Mouse (Mus musculus): ENCODE measurements at regions not wholly inside any gene's neighbourhood (a gene's known extent, or its start where the extent isn't known, plus 50 kb on each side); places are given as distances from the start of the nearest gene placed in this dataset.

DNA sequence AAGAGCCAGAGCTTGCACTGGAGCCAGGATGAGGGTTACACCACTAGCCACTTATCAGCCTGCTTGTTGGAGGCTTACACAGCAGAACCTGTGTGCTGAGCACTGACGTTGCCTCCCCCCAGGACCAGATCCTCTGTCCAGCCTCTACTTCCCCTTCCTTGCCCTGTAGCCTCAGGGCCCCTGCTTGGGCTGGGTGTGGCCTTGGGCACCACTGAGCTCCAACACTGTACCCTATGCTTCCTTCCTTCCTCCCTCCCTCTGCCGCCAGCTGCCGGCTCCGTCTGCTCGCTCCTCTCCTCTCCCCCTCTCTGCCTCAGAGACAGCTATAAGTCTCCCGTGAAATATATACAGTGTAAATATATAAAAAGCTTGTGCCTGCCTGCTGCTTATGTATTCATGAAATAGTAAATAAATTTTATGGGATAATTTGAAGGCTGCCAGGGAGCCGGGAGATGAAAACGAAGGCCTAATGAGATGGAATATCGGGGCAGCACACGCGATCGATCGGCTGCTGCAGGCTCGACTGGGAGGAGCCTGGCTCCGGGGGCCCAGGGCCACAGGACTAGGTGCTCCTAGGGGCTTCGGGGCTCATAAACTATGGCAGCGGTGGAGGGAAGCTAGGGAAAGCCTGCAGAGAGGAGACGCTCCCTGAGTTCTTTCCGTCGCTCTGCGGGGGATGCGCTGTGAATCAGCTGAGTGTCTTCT lies 135.6 kb downstream of the Rbm19 start:
- no peaks in the 10 kb centered on the region for H3K9me3 ChIP-seq (ENCODE audit: control insufficient read depth, low read length)
- 18% methylated on average over 22 of the region's 22 CpGs for WGBS
- no peak overlapping the region for H3K9ac ChIP-seq (ENCODE audit: low read length)
- no peaks in the 10 kb centered on the region for H3K4me1 ChIP-seq (ENCODE audit: control insufficient read depth in 2 of 2, insufficient read depth in 2 of 2, low read length in 2 of 2)
- no peaks in the 10 kb centered on the region for H3K36me3 ChIP-seq (ENCODE audit: control insufficient read depth, insufficient read depth, low read length)
- H3K4me2 ChIP-seq (ENCODE audit: low read length): peak overlapping the region; percentile 22; the same call in 1 of the 2 replicates
- no peak for ATAC-seq (ENCODE audit: insufficient number of reproducible peaks, insufficient read depth, low FRiP score, low read depth)
- peaks cover 67% of the 10 kb centered on the region for H3K27me3 ChIP-seq (ENCODE audit: control insufficient read depth, insufficient read depth, low read length)
- no peak overlapping the region for H3K27ac ChIP-seq (replicated peaks in 1 of 2; ENCODE audit: control insufficient read depth in 1 of 2, insufficient read depth in 1 of 2, low read depth in 2 of 2, low read length in 2 of 2)
- 0 out of 4 replicates have a peak overlapping the region, but pooled peaks of 1 of the 2 experiments have one; percentile 1 for H3K4me3 ChIP-seq (ENCODE audit: control insufficient read depth in 1 of 2, insufficient read depth in 1 of 2, low read depth in 1 of 2, low read length in 2 of 2)

DNA sequence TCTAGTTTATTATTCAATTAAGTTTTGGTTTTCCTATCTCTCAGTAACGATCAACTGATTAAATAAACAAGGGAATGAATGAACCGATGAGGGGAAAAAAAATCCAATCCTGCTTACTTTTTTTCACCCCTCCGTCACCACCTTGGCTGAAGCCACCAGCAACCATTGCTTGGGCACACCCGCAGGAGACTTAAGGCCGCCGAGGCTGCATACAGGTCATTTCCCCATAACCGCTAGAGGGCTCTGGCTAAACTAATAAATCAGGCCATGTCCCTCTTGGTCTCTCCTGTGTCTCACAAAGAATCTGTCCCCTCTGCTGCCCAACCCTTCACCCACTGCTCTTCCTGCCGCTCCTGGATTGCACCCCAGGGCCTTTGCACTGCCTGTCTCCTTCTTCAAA lies 136.3 kb downstream of the Rbm19 start:
- H3K4me3 ChIP-seq (ENCODE audit: control insufficient read depth in 1 of 2, insufficient read depth in 1 of 2, low read depth in 1 of 2, low read length in 2 of 2): 0 out of 4 replicates have a peak overlapping the region, but pooled peaks of 1 of the 2 experiments have one; percentile 1
- no peak overlapping the region for H3K27ac ChIP-seq (replicated peaks in 1 of 2; ENCODE audit: control insufficient read depth in 1 of 2, insufficient read depth in 1 of 2, low read depth in 2 of 2, low read length in 2 of 2)
- ATAC-seq (ENCODE audit: insufficient number of reproducible peaks, insufficient read depth, low FRiP score, low read depth): no peak
- H3K27me3 ChIP-seq (ENCODE audit: control insufficient read depth, insufficient read depth, low read length): peaks cover 64% of the 10 kb centered on the region
- no peaks in the 10 kb centered on the region for H3K9me3 ChIP-seq (ENCODE audit: control insufficient read depth, low read length)
- H3K4me1 ChIP-seq (ENCODE audit: control insufficient read depth in 2 of 2, insufficient read depth in 2 of 2, low read length in 2 of 2): no peaks in the 10 kb centered on the region
- no peaks in the 10 kb centered on the region for H3K36me3 ChIP-seq (ENCODE audit: control insufficient read depth, insufficient read depth, low read length)
- peak overlapping the region; percentile 22; the same call in 1 of the 2 replicates for H3K4me2 ChIP-seq (ENCODE audit: low read length)
- H3K9ac ChIP-seq (ENCODE audit: low read length): no peak overlapping the region
- WGBS: 10% methylated on average over 8 of the region's 8 CpGs

DNA sequence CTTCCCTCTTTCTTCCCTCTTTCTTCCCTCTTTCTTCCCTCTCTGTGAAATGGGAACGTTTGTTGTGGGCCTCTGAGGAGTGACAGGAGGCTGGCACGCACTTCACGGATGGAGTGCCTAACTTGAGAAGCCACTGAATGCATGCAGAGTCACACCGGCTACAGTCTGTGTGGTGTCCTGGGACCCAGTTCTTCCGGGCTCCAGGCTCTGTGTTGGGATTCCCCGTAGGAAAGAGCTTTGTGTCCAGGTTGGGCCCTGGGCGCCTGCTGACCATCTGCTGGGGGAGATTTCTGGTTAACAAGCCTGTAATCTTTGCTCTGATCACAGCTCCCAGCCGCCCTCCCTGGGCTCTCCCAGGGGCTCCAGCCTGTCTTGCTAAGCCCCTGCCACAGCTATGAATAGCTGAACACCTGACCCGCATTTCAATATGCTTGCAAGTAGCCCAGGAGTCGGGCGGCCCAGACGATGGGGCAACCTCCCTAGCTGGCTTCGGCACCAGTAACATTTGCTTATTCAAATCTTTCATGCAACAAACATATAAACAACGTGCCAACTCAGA lies 146.5 kb downstream of the Rbm19 start:
- Histone ChIP-seq H3K4me3 (ENCODE audit: control insufficient read depth in 1 of 2, insufficient read depth in 1 of 2, low read depth in 1 of 2, low read length in 2 of 2) (no peak overlapping the region), H3K27me3 (ENCODE audit: control insufficient read depth, insufficient read depth, low read length) (peaks cover 52% of the 10 kb centered on the region), H3K9me3 (ENCODE audit: control insufficient read depth, low read length) (no peaks in the 10 kb centered on the region), H3K27ac (replicated peaks in 1 of 2; ENCODE audit: control insufficient read depth in 1 of 2, insufficient read depth in 1 of 2, low read depth in 2 of 2, low read length in 2 of 2) (no peak overlapping the region), H3K36me3 (ENCODE audit: control insufficient read depth, insufficient read depth, low read length) (no peaks in the 10 kb centered on the region), H3K4me2 (ENCODE audit: low read length) (no peak overlapping the region), H3K4me1 (ENCODE audit: control insufficient read depth in 2 of 2, insufficient read depth in 2 of 2, low read length in 2 of 2) (no peaks in the 10 kb centered on the region), H3K9ac (ENCODE audit: low read length) (no peak overlapping the region)
- 36% methylated on average over 14 of the region's 14 CpGs for WGBS
- no peak for ATAC-seq (ENCODE audit: insufficient number of reproducible peaks, insufficient read depth, low FRiP score, low read depth)

- Histone ChIP-seq H3K4me1 (ENCODE audit: control insufficient read depth in 2 of 2, insufficient read depth in 2 of 2, low read length in 2 of 2) (no peaks in the 10 kb centered on the region), H3K4me2 (ENCODE audit: low read length) (peak overlapping the region; percentile 38), H3K27ac (replicated peaks in 1 of 2; ENCODE audit: control insufficient read depth in 1 of 2, insufficient read depth in 1 of 2, low read depth in 2 of 2, low read length in 2 of 2) (no peak overlapping the region), H3K27me3 (ENCODE audit: control insufficient read depth, insufficient read depth, low read length) (peaks cover 37% of the 10 kb centered on the region), H3K9ac (ENCODE audit: low read length) (no peak overlapping the region), H3K36me3 (ENCODE audit: control insufficient read depth, insufficient read depth, low read length) (no peaks in the 10 kb centered on the region), H3K9me3 (ENCODE audit: control insufficient read depth, low read length) (peaks cover 6% of the 10 kb centered on the region; the same call in 1 of the 2 replicates), H3K4me3 (ENCODE audit: control insufficient read depth in 1 of 2, insufficient read depth in 1 of 2, low read depth in 1 of 2, low read length in 2 of 2) (no peak overlapping the region)
- ATAC-seq (ENCODE audit: insufficient number of reproducible peaks, insufficient read depth, low FRiP score, low read depth): no peak
- WGBS: 3% methylated on average over 22 of the region's 22 CpGs
Observed at GRCm38 (mm10) chr5:120269416-120269860, 153.2 kb downstream of the Rbm19 start.

DNA sequence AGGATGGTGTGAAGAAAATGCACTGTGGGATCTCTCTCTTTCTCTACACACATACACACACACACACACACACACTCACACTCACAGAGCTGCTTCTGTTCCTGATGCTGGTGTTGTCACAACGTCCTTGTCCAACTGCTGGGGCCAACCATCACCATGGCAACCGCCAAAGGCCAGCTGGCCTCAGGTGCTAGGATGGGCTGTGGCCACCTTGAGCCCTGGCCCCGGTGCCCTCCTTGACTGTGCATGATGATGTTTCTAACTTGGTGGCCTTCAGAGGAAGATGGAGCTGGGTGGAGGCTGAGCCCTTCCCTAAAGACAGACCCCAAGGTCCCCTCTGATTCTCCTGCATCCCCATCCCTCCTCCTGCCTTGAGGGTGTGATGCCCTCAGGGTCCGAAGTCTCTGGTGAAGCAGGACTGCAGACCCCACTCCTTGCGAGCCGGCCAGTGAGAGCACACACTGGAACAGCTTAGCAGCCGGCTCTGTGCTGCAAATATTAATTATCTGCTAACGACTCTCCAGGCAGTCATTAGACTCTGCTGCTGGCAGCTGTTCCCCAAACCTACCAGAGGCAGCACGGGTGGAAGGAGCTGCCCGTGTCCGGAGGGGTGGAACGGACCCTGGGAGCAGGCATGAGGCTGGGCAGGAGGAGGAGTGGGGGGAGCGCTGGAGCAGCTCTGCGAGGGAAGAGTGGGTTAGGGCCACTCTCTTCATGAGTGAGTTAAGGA lies 154.8 kb downstream of the Rbm19 start:
- no peak overlapping the region for H3K4me3 ChIP-seq (ENCODE audit: control insufficient read depth in 1 of 2, insufficient read depth in 1 of 2, low read depth in 1 of 2, low read length in 2 of 2)
- no peaks in the 10 kb centered on the region for H3K4me1 ChIP-seq (ENCODE audit: control insufficient read depth in 2 of 2, insufficient read depth in 2 of 2, low read length in 2 of 2)
- H3K9me3 ChIP-seq (ENCODE audit: control insufficient read depth, low read length): peaks cover 6% of the 10 kb centered on the region; the same call in 1 of the 2 replicates
- 63% methylated on average over 14 of the region's 14 CpGs for WGBS
- no peak overlapping the region for H3K4me2 ChIP-seq (ENCODE audit: low read length)
- no peak overlapping the region for H3K27ac ChIP-seq (replicated peaks in 1 of 2; ENCODE audit: control insufficient read depth in 1 of 2, insufficient read depth in 1 of 2, low read depth in 2 of 2, low read length in 2 of 2)
- H3K36me3 ChIP-seq (ENCODE audit: control insufficient read depth, insufficient read depth, low read length): no peaks in the 10 kb centered on the region
- no peak for ATAC-seq (ENCODE audit: insufficient number of reproducible peaks, insufficient read depth, low FRiP score, low read depth)
- no peak overlapping the region for H3K9ac ChIP-seq (ENCODE audit: low read length)
- peaks cover 33% of the 10 kb centered on the region for H3K27me3 ChIP-seq (ENCODE audit: control insufficient read depth, insufficient read depth, low read length)

- 69% methylated on average over 9 of the region's 9 CpGs for WGBS
- Histone ChIP-seq H3K27ac (replicated peaks in 1 of 2; ENCODE audit: control insufficient read depth in 1 of 2, insufficient read depth in 1 of 2, low read depth in 2 of 2, low read length in 2 of 2) (no peak overlapping the region), H3K9ac (ENCODE audit: low read length) (no peak overlapping the region), H3K36me3 (ENCODE audit: control insufficient read depth, insufficient read depth, low read length) (no peaks in the 10 kb centered on the region), H3K4me2 (ENCODE audit: low read length) (no peak overlapping the region), H3K27me3 (ENCODE audit: control insufficient read depth, insufficient read depth, low read length) (peaks cover 33% of the 10 kb centered on the region), H3K4me3 (ENCODE audit: control insufficient read depth in 1 of 2, insufficient read depth in 1 of 2, low read depth in 1 of 2, low read length in 2 of 2) (no peak overlapping the region), H3K4me1 (ENCODE audit: control insufficient read depth in 2 of 2, insufficient read depth in 2 of 2, low read length in 2 of 2) (peaks cover 2 to 4% of the 10 kb centered on the region in 2 experiments; a peak in 1 of 4 replicates), H3K9me3 (ENCODE audit: control insufficient read depth, low read length) (peaks cover 6% of the 10 kb centered on the region; the same call in 1 of the 2 replicates)
- ATAC-seq (ENCODE audit: insufficient number of reproducible peaks, insufficient read depth, low FRiP score, low read depth): no peak
Observed at GRCm38 (mm10) chr5:120276229-120276628, 155.3 kb upstream of the Lhx5 start.

GRCm38 (mm10) chr5:120280321-120280720 lies 151.2 kb upstream of the Lhx5 start:
- Histone ChIP-seq H3K9me3 (ENCODE audit: control insufficient read depth, low read length) (no peaks in the 10 kb centered on the region), H3K4me2 (ENCODE audit: low read length) (no peak overlapping the region; the same call in 1 of the 2 replicates), H3K4me3 (ENCODE audit: control insufficient read depth in 1 of 2, insufficient read depth in 1 of 2, low read depth in 1 of 2, low read length in 2 of 2) (no peak overlapping the region), H3K27me3 (ENCODE audit: control insufficient read depth, insufficient read depth, low read length) (peaks cover 60% of the 10 kb centered on the region), H3K9ac (ENCODE audit: low read length) (no peak overlapping the region), H3K4me1 (ENCODE audit: control insufficient read depth in 2 of 2, insufficient read depth in 2 of 2, low read length in 2 of 2) (peaks cover 2 to 10% of the 10 kb centered on the region in 2 experiments; a peak in 1 of 4 replicates), H3K27ac (replicated peaks in 1 of 2; ENCODE audit: control insufficient read depth in 1 of 2, insufficient read depth in 1 of 2, low read depth in 2 of 2, low read length in 2 of 2) (no peak overlapping the region), H3K36me3 (ENCODE audit: control insufficient read depth, insufficient read depth, low read length) (no peaks in the 10 kb centered on the region)
- under 1% methylated on average over 13 of the region's 13 CpGs for WGBS
- ATAC-seq (ENCODE audit: insufficient number of reproducible peaks, insufficient read depth, low FRiP score, low read depth): no peak
